Mouse (Mus musculus) forebrain, embryonic 16.5 days (tissue): ENCODE results near the gene Pla2g5. TPM values are rescaled to one million over a fixed set of nuclear protein-coding genes. Genes with fewer than 3 reads are reported as not detected.

ENCODE experiments used
- ATAC-seq: fragments of 200-750 bp; cut with Nextera tagmentation; 2 replicates; pipeline ENCODE4 v1.8.0; 2017; ENCODE audit warnings: mild to moderate bottlenecking, moderate library complexity
- H3K27ac ChIP-seq: fragments of 300-500 bp; sonication (generic); 2 replicates; pipeline ENCODE4 v1.5.1; 2014; ENCODE audit warnings: low read length, control low read depth
- H3K27me3 ChIP-seq: fragments of 300-500 bp; sonication (generic); replicated peaks from 2 replicates; pipeline ENCODE4 v1.6.1; 2014; ENCODE audit warnings: low read length; ENCODE audit not compliant: control insufficient read depth, insufficient read depth
- H3K36me3 ChIP-seq: fragments of 300-500 bp; sonication (generic); 2 replicates; pipeline ENCODE4 v1.6.1; 2014; ENCODE audit not compliant: control insufficient read depth, insufficient read depth
- H3K4me1 ChIP-seq: fragments of 300-500 bp; sonication (generic); replicated peaks from 2 replicates; pipeline ENCODE4 v1.6.1; 2014; ENCODE audit warnings: low read length; ENCODE audit not compliant: control insufficient read depth, insufficient read depth
- H3K4me2 ChIP-seq: fragments of 300-500 bp; sonication (generic); 2 replicates; pipeline ENCODE4 v1.6.1; 2014; ENCODE audit warnings: mild to moderate bottlenecking, low read length, control low read depth
- H3K4me3 ChIP-seq: fragments of 300-500 bp; sonication (generic); replicated peaks from 2 replicates; pipeline ENCODE4 v1.5.1; 2014; ENCODE audit warnings: mild to moderate bottlenecking, low read length, control low read depth
- H3K9ac ChIP-seq: fragments of 300-500 bp; sonication (generic); replicated peaks from 2 replicates; pipeline ENCODE4 v1.6.1; 2014; ENCODE audit warnings: low read depth, low read length, control low read depth
- H3K9me3 ChIP-seq: fragments of 300-500 bp; sonication (generic); 2 replicates; pipeline ENCODE4 v1.6.1; 2016; ENCODE audit warnings: low read length; ENCODE audit not compliant: control insufficient read depth
- WGBS: fragments of 180-500 bp; shearing (Covaris S2); extraction: QIAGEN DNeasy Blood & Tissue Kit; methylation state at CpG from one replicate; pipeline ENCODE4 v1.1.7; 2014; 5-methylcytosine and 5-hydroxymethylcytosine counted together
- polyA plus RNA-seq: library from polyadenylated mRNA; unstranded; fragments of >200 nt; fragmentation: Nextera tagmentation; extraction: Ambion mirVana; gene quantifications from 2 replicates; pipeline ENCODE4 v1.2.1, GENCODE M21; 2015

Gene Pla2g5
- polyA plus RNA-seq, 1 experiment from 2014 or later = 0.54 TPM

DNA sequence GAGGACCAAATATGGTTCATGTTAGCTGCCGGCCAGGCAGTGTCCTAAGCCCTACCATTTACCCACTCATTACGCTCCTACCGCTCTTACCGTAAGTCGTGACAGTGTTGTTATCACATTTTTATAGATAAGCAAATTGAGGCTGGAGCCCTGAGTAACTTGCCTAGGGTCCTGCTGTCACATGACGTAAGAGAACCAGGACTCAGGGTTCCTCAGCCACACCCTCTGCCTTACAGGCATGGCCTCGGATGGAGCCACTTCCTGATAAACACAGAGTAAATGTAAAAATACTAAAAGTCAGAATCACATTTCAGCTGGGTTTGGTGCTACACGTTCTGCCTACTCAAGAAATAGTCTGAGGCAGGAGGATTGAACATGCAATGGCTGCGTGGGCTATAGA is 108.8 kb downstream of the Pla2g5 start:
- no peak for ATAC-seq
- Histone ChIP-seq H3K27ac (no peak overlapping the region), H3K4me1 (no peaks in the 10 kb centered on the region), H3K4me3 (no peak overlapping the region), H3K9ac (no peak overlapping the region), H3K4me2 (no peak overlapping the region), H3K36me3 (no peaks in the 10 kb centered on the region), H3K9me3 (no peaks in the 10 kb centered on the region), H3K27me3 (no peaks in the 10 kb centered on the region)
- WGBS = 88% methylated on average over 9 of the region's 9 CpGs

DNA sequence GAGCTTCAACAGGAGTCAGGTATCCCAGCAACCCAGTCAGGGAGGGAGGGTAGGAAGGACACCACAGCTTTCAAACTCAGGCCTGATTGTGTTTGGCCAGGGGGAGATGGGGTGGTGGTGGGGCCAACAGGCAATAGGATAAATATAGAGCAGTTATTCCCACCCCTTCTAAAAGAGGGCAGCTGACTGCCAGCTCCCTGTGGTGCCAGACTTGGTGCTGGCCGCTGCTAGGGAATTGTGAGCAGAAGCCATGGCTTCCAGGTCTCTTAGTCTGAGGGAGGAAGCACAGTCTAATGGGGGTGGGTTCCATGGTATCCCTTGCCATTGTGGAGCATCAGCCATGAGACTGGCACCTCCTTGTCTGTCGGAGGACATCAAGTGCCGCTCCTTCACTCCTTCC is 109.7 kb downstream of the Pla2g5 start:
- no peak overlapping the region for H3K4me3 ChIP-seq
- no peak overlapping the region for H3K27ac ChIP-seq
- no peak overlapping the region for H3K4me2 ChIP-seq
- no peaks in the 10 kb centered on the region for H3K36me3 ChIP-seq
- no peaks in the 10 kb centered on the region for H3K9me3 ChIP-seq
- no peak overlapping the region for H3K9ac ChIP-seq
- no peaks in the 10 kb centered on the region for H3K4me1 ChIP-seq
- ATAC-seq = no peak
- no peaks in the 10 kb centered on the region for H3K27me3 ChIP-seq
- whole genome bisulfite sequencing = 95% methylated on average over 3 of the region's 3 CpGs

DNA sequence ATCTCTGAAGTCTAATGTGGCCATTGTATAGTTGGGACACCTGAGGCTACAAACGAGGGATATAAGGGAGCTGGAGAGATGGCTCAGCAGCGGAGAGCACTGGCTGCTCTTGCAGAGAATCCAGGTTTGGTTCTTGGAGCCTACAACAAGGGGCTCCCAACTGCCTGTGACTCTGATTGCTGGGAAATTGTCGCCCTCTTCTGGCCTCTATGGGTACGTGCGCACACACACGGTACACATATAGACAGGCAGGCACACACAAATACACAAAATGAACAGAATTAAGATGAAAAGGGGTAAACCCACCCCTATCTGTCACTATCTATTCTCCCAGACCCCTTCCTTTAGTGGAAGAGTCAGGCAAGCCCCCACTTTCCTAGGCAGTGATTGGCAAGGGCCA is 110.7 kb downstream of the Pla2g5 start:
- no peak for ATAC-seq
- no peaks in the 10 kb centered on the region for H3K4me1 ChIP-seq
- H3K4me2 ChIP-seq = no peak overlapping the region
- H3K27me3 ChIP-seq = no peaks in the 10 kb centered on the region
- H3K9ac ChIP-seq = no peak overlapping the region
- 91% methylated on average over 6 of the region's 6 CpGs for WGBS
- no peak overlapping the region for H3K27ac ChIP-seq
- no peaks in the 10 kb centered on the region for H3K9me3 ChIP-seq
- H3K4me3 ChIP-seq = no peak overlapping the region
- H3K36me3 ChIP-seq = no peaks in the 10 kb centered on the region

Other genes with a start within 250 kb of the Pla2g5 start
- 0.72 and 0.79 TPM in 2 replicates for gene Vwa5b1, start 227.6 kb downstream of the Pla2g5 start, polyA plus RNA-seq
- not detected in 2 replicates for gene Pla2g2c, start 138.7 kb downstream of the Pla2g5 start, polyA plus RNA-seq
- 1.3 and 1.9 TPM in 2 replicates for gene Ubxn10, start 126.3 kb downstream of the Pla2g5 start, polyA plus RNA-seq
- gene Pla2g2f, start 105.9 kb downstream of the Pla2g5 start, polyA plus RNA-seq = not detected in 2 replicates
- gene Pla2g2d, start 87.7 kb downstream of the Pla2g5 start, polyA plus RNA-seq = 0.16 TPM in 1 of 2 replicates, not detected in the other
- gene Gm13030, start 10.5 kb upstream of the Pla2g5 start, polyA plus RNA-seq = not detected in 2 replicates
- not detected in 2 replicates for gene Pla2g2e, start 14.5 kb upstream of the Pla2g5 start, polyA plus RNA-seq
- 2.4 and 3.2 TPM in 2 replicates for gene Otud3, start 50.5 kb upstream of the Pla2g5 start, polyA plus RNA-seq
- gene Rnf186, start 103.6 kb upstream of the Pla2g5 start, polyA plus RNA-seq = not detected in 2 replicates
- 1.1 and 1.2 TPM in 2 replicates for gene Tmco4, start 109.4 kb upstream of the Pla2g5 start, polyA plus RNA-seq
- gene Htr6, start 212.1 kb upstream of the Pla2g5 start, polyA plus RNA-seq = 0.34 and 0.60 TPM in 2 replicates
- gene Nbl1, start 229.5 kb upstream of the Pla2g5 start, polyA plus RNA-seq = 27.0 and 30.3 TPM in 2 replicates